Mouse (Mus musculus) hindbrain, embryonic 14.5 days (tissue): ENCODE data around the gene Zfp239. TPM values are rescaled to one million over a fixed set of nuclear protein-coding genes. Genes with fewer than 3 reads are reported as not detected.
A peak's percentile ranks its signal among the peaks of the same experiment; 100 is the strongest.

Experiments used
- ATAC-seq: fragments of 200-750 bp; cut with Nextera tagmentation; 2 replicates; pipeline ENCODE4 v1.8.0; 2017; ENCODE audit warnings: moderate number of reproducible peaks, mild to moderate bottlenecking, moderate TSS enrichment, moderate library complexity; ENCODE audit not compliant: low FRiP score
- DNase-seq: peaks from one replicate; pipeline ENCODE4 v3.0.0-alpha.2; 2015; ENCODE audit warnings: low spot score
- H3K27ac ChIP-seq: fragments of 300-500 bp; sonication (generic); 2 replicates; pipeline ENCODE4 v1.5.1; 2014; ENCODE audit warnings: mild to moderate bottlenecking, moderate library complexity
- H3K27me3 ChIP-seq: fragments of 300-500 bp; sonication (generic); 2 replicates; pipeline ENCODE4 v1.6.1; 2014; ENCODE audit warnings: mild to moderate bottlenecking, low read length, mixed read lengths; ENCODE audit not compliant: control insufficient read depth, insufficient read depth
- H3K36me3 ChIP-seq: fragments of 300-500 bp; sonication (generic); replicated peaks from 2 replicates; pipeline ENCODE4 v1.6.1; 2014; ENCODE audit not compliant: control insufficient read depth, insufficient read depth
- H3K4me1 ChIP-seq: fragments of 300-500 bp; sonication (generic); replicated peaks from 2 replicates; pipeline ENCODE4 v1.6.1; 2014; ENCODE audit warnings: antibody characterized with exemption, low read length, mixed read lengths; ENCODE audit not compliant: control insufficient read depth, insufficient read depth
- H3K4me2 ChIP-seq: fragments of 300-500 bp; sonication (generic); replicated peaks from 2 replicates; pipeline ENCODE4 v1.6.1; 2014; ENCODE audit warnings: mild to moderate bottlenecking, moderate library complexity
- H3K4me3 ChIP-seq: fragments of 300-500 bp; sonication (generic); replicated peaks from 2 replicates; pipeline ENCODE4 v1.5.1; 2014; ENCODE audit warnings: mild to moderate bottlenecking, low read length
- H3K9ac ChIP-seq: fragments of 300-500 bp; sonication (generic); 2 replicates; pipeline ENCODE4 v1.6.1; 2014
- H3K9me3 ChIP-seq: fragments of 300-500 bp; sonication (generic); 2 replicates; pipeline ENCODE4 v1.6.1; 2016; ENCODE audit warnings: low read length; ENCODE audit not compliant: control insufficient read depth
- WGBS: fragments of 180-500 bp; shearing (Covaris S2); extraction: QIAGEN DNeasy Blood & Tissue Kit; methylation state at CpG from one replicate; pipeline ENCODE4 v1.1.7; 2014; 5-methylcytosine and 5-hydroxymethylcytosine counted together
- polyA plus RNA-seq: library from polyadenylated mRNA; unstranded; fragments of >200 nt; fragmentation: Nextera tagmentation; extraction: Ambion mirVana; gene quantifications from 2 replicates; pipeline ENCODE4 v1.2.1, GENCODE M21; 2014

The Zfp239 gene
- 12.8 and 14.8 TPM in 2 replicates for polyA plus RNA-seq

DNA sequence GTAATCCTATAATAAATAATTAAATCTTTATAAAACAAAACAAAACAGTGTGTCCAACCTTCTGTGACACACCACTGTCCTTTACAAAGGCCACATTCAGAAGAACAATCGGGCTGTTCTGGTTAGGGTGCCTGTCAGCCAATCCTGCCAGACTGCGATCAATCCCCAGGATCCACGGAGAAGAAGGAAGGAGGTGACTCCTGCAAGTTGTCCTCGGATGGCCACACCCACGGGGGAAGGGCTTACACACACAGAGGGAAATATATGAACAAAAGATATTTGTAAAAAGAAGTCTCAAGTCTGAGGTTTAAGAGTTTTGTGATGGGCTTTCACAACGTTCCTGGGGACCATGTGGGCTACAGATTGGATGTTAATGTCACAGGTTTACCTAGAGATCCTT lies at the start of gene Zfp239:
TSS of gene Zfp239 (plus strand) at position 253 of the 400 bp plus-strand sequence.
- peak within 1 kb of the TSS; percentile 93 for H3K4me2 ChIP-seq
- H3K27ac ChIP-seq = no peak within 1 kb of the TSS
- no peaks in the 10 kb centered on the region for H3K36me3 ChIP-seq
- peak within 1 kb of the TSS; percentile 85 for H3K9ac ChIP-seq
- no peaks in the 10 kb centered on the region for H3K9me3 ChIP-seq
- WGBS = 68% methylated on average over 6 of the region's 6 CpGs
- ATAC-seq (no peak), DNase-seq (no peak)
- H3K27me3 ChIP-seq = no peaks in the 10 kb centered on the region
- peak within 1 kb of the TSS; percentile 91 for H3K4me3 ChIP-seq
- peaks cover 5% of the 10 kb centered on the region; the same call in 1 of the 2 replicates for H3K4me1 ChIP-seq

DNA sequence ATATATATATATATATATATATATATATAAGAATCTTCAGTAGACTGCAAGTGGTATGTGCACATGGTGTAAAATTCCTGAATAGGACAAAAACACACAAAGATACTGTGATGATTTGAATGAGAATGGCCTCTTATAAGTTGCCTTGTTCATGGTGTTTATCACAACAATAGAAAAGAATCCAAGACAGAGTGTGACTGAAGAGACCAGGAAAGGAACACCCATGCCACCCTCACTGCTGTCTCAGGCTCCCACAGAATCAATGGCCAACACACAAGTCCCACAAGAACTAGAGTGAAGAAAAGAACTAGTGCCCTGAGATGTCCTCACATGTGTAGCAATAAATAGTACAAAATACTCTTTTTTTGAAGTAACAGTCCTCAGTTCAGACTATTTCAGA lies 47.2 kb upstream of the Zfp239 start:
- Histone ChIP-seq H3K9ac (no peak overlapping the region), H3K9me3 (no peaks in the 10 kb centered on the region), H3K27ac (no peak overlapping the region), H3K27me3 (no peaks in the 10 kb centered on the region), H3K4me3 (no peak overlapping the region), H3K4me2 (no peak overlapping the region), H3K36me3 (no peaks in the 10 kb centered on the region), H3K4me1 (no peaks in the 10 kb centered on the region)
- DNase-seq (no peak), ATAC-seq (no peak)

DNA sequence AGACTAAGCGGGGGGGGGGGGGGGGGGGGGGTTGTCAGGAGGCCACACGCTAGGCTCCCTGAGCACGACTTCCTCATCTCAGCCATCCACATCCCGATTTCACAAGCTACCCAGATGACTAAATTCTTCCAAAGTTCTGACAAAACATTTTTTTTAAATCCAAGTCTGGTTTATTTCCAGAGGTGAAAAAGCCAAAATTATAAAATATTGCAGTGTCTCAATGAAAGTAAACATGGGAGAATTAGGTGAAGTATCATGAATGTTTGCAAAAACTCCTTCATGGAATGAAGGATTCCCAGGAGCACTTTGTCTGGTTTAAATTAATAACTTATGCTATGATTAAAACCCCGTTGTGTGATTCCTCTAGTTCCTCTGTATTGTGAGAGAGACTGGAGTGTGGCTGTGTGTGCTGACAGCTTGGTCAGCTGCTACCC lies 44.8 kb upstream of the Zfp239 start:
- Histone ChIP-seq H3K9me3 (no peaks in the 10 kb centered on the region), H3K9ac (no peak overlapping the region), H3K36me3 (no peaks in the 10 kb centered on the region), H3K27me3 (no peaks in the 10 kb centered on the region), H3K27ac (no peak overlapping the region), H3K4me3 (no peak overlapping the region), H3K4me2 (no peak overlapping the region), H3K4me1 (no peaks in the 10 kb centered on the region)
- ATAC-seq = no peak
- DNase-seq = no peak
- WGBS = 72% methylated on average over 5 of the region's 5 CpGs

DNA sequence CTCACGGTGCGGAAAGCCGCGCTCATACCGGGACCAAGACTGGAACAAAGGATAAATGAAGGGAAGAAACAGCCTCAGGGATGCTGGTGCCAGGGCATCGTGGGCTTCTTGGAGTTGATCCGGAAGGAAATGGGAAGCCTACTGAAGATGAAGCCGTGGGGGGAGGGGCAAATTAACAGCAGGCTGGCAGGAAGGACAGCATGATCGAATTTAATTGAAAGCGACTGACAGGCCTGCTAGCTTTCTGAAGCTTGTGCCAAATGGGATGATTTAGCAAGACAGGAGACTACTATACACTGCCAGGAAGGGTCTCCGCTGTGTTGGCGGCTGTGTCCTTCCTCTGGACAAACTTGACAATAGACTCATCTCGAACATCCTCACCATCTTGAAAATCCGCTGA lies 41.6 kb upstream of the Zfp239 start:
- H3K9me3 ChIP-seq = no peaks in the 10 kb centered on the region
- H3K9ac ChIP-seq = no peak overlapping the region
- H3K27me3 ChIP-seq = peaks cover 4% of the 10 kb centered on the region
- no peak overlapping the region for H3K4me3 ChIP-seq
- 80% methylated on average over 14 of the region's 14 CpGs for WGBS
- H3K36me3 ChIP-seq = no peaks in the 10 kb centered on the region
- ATAC-seq (no peak), DNase-seq (no peak)
- no peaks in the 10 kb centered on the region for H3K4me1 ChIP-seq
- no peak overlapping the region for H3K27ac ChIP-seq
- no peak overlapping the region for H3K4me2 ChIP-seq

DNA sequence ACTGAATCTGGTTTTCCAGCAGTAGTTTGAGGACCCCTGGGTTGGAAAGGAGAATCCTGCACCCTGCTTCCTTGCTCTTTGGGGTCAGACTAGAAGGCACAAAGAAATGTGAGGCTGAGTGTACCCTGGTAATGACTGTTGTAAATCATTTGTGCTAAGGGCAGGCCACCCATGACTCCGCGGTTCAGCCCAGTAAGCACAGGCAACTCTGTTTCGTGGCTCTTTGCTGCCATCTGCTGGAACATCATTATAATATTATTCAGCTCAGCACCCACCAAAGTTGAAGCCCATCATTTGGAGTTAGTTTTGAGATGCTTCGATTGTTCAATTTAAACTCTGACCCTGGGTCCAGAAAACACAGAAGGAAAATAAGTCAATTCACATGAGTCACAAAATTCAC lies 36.5 kb upstream of the Zfp239 start:
- peak; percentile 77; the same call in 1 of the 2 replicates for ATAC-seq
- Histone ChIP-seq H3K4me1 (no peaks in the 10 kb centered on the region), H3K4me3 (no peak overlapping the region), H3K9ac (no peak overlapping the region), H3K9me3 (no peaks in the 10 kb centered on the region), H3K27me3 (peaks cover 4% of the 10 kb centered on the region), H3K36me3 (no peaks in the 10 kb centered on the region), H3K4me2 (no peak overlapping the region), H3K27ac (no peak overlapping the region)
- WGBS = 18% methylated on average over 4 of the region's 4 CpGs
- peak; percentile 91 for DNase-seq

DNA sequence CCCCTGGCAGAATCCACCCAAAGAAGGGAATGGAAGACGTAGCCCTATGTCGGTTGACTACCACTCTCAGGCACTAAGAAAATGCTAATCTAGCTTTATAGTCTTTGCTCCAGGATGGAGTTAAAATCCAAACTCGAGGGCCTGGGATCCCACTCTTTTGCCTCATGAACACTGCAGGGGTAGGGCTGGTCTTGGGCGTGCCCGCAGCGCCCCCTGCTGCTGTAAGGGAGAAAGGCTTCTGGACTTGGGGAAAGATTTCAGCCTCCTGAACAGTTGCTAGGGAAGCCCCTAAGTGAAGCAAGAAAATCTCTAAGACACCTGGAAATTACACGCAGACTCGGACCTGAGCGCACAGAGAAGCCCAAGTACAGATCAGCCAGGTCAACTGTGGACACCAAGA lies 33.6 kb upstream of the Zfp239 start:
- 21% methylated on average over 9 of the region's 9 CpGs for WGBS
- Histone ChIP-seq H3K9me3 (no peaks in the 10 kb centered on the region), H3K4me2 (no peak overlapping the region), H3K9ac (no peak overlapping the region), H3K4me3 (no peak overlapping the region), H3K4me1 (no peaks in the 10 kb centered on the region), H3K27ac (no peak overlapping the region), H3K36me3 (no peaks in the 10 kb centered on the region), H3K27me3 (peaks cover 4% of the 10 kb centered on the region)
- DNase-seq (peak; percentile 70), ATAC-seq (no peak)

DNA sequence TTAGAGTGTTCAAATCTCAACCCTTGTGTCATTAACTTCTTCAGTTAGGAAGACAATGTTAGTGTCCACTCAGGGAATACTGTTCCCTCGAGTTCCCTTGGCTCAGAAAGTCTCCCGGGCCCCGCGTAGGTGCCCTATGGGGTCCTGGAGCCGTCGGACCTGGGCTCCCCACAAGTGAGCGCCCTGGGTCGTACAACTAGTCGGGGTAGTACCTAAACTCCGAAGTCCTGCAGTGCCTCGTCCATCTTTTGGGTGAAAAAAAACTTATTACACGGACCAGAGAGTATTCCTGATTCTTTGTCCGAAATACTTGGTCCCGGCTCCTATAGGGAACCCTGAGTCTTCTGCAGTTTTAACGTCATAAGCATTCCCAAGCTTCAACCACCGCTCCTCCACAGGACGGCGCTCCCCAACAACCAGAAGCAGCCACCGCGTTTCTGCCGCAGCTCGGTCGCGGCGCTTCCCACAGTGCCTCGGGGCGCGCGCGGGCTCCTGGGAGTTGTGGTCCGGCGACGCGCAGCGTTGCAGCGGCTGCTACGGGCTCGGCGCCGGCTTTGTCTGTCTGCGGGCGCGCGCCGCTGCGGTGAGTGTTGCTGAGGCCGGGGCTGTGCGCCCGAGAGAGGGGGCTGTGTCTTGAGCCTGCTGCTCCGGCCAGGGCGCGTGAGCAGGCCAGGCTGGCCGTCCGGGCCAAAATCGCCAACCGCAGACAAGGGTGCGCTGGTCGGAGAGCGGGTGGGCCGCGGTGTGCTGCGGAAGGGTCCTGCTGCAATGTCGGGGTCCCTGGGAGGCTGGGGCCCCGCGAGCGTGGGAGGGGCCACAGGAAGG lies 21.0 kb upstream of the Zfp239 start, which contains the start of gene Zfp637:
TSS of gene Zfp637 (plus strand) at position 495 of the 825 bp plus-strand sequence.
- peak; percentile 95 for DNase-seq
- peak within 1 kb of the TSS; percentile 98 for H3K27ac ChIP-seq
- under 1% methylated on average over 66 of the region's 66 CpGs for WGBS
- H3K36me3 ChIP-seq = peaks cover 30% of the 10 kb centered on the region
- H3K4me3 ChIP-seq = peak within 1 kb of the TSS; percentile 98
- H3K9ac ChIP-seq = peak within 1 kb of the TSS; percentile 100
- peak within 1 kb of the TSS; percentile 83 for H3K4me2 ChIP-seq
- ATAC-seq = peak; percentile 98
- no peaks in the 10 kb centered on the region for H3K9me3 ChIP-seq
- H3K27me3 ChIP-seq = no peaks in the 10 kb centered on the region
- H3K4me1 ChIP-seq = peaks cover 10% of the 10 kb centered on the region

DNA sequence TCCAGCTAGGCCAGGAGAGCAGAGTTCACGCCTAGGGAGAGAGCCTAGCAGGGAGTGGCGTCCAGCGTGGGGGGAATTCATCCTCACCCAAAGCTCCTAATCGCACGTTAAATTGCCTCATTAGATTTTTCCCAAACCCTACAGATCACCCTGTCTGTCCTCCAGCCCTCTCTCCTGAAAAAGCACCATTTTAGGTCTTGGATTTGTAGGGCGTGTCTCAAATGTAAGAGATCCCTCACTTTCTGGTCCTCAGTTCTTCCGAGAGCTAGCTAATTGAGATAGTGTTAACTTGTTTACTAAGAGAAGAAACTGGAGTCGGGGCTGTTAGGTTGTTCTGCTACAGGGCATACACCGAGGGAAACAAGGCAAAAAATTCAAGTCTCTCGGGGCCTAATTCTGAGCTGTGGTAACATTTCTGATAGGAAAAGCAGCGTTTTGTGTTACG lies 20.4 kb upstream of the Zfp239 start:
- Histone ChIP-seq H3K36me3 (peaks cover 36% of the 10 kb centered on the region), H3K27me3 (no peaks in the 10 kb centered on the region), H3K9ac (peak overlapping the region; percentile 100), H3K4me1 (peaks cover 10% of the 10 kb centered on the region), H3K4me3 (peak overlapping the region; percentile 98), H3K4me2 (peak overlapping the region; percentile 83), H3K9me3 (no peaks in the 10 kb centered on the region), H3K27ac (peak overlapping the region; percentile 98)
- peak; percentile 36 for DNase-seq
- 18% methylated on average over 12 of the region's 12 CpGs for WGBS
- 0 out of 2 replicates have a peak, but pooled peaks have one; percentile 1 for ATAC-seq

DNA sequence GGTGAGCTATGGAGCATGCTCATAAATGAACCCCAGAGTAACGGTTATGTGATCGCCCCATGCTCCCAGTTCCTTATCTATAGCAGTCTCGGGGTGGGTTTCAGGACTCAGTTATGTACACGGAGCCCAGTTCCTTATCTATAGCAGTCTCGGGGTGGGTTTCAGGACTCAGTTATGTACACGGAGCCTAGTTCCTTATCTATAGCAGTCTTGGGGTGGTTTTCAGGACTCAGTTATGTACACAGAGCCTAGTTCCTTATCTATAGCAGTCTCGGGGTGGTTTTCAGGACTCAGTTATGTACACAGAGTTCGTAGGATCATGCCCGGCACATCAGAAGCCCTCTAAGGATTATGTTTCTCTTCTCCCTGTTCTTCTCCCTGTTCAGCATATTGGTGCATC lies 17.3 kb upstream of the Zfp239 start:
- DNase-seq = no peak
- no peak for ATAC-seq
- Histone ChIP-seq H3K4me2 (no peak overlapping the region), H3K9ac (no peak overlapping the region), H3K36me3 (peaks cover 66% of the 10 kb centered on the region), H3K9me3 (no peaks in the 10 kb centered on the region), H3K27ac (no peak overlapping the region), H3K27me3 (no peaks in the 10 kb centered on the region), H3K4me1 (peaks cover 10% of the 10 kb centered on the region), H3K4me3 (no peak overlapping the region)
- WGBS = 95% methylated on average over 9 of the region's 9 CpGs
